Mouse (Mus musculus) CH12.LX (cell line): ENCODE results near the gene Crtc3.

Experiments used
- CHD2 ChIP-seq: IDR thresholded peaks from 2 replicates; pipeline ENCODE4 v1.6.1; 2011; ENCODE audit warnings: low read length, improper control_type of control experiment
- CTCF ChIP-seq, 2 experiments: IDR thresholded peaks in 1 of 2; conservative IDR thresholded peaks in 1 of 2; 2 replicates each; pipeline ENCODE4 v1.5.1; 2011 to 2012; ENCODE audit warnings: low read depth in 2 of 2, low read length in 2 of 2, improper control_type of control experiment in 1 of 2, inconsistent platforms in 1 of 2, mild to moderate bottlenecking in 1 of 2, moderate library complexity in 1 of 2
- EP300 ChIP-seq: IDR thresholded peaks from 2 replicates; pipeline ENCODE4 v1.6.1; 2011; ENCODE audit warnings: low read length, improper control_type of control experiment
- KAT2A ChIP-seq: IDR thresholded peaks from 2 replicates; pipeline ENCODE4 v1.6.1; 2012; ENCODE audit warnings: low read length, improper control_type of control experiment, inconsistent platforms; ENCODE audit not compliant: insufficient replicate concordance
- MAX ChIP-seq: IDR thresholded peaks from 2 replicates; pipeline ENCODE4 v1.6.1; 2011; ENCODE audit warnings: low read length, improper control_type of control experiment
- POLR2A ChIP-seq: IDR thresholded peaks from 2 replicates; pipeline ENCODE4 v1.6.1; 2011; ENCODE audit warnings: low read depth, mild to moderate bottlenecking, improper control_type of control experiment, low read length
- RCOR1 ChIP-seq: conservative IDR thresholded peaks from 2 replicates; pipeline ENCODE4 v1.6.1; 2012; ENCODE audit warnings: low read depth, mild to moderate bottlenecking, inconsistent platforms, low read length, improper control_type of control experiment
- TBP ChIP-seq: conservative IDR thresholded peaks from 2 replicates; pipeline ENCODE4 v1.6.1; 2011; ENCODE audit warnings: low read depth, low read length, improper control_type of control experiment
- TCF12 ChIP-seq: IDR thresholded peaks from 2 replicates; pipeline ENCODE4 v1.6.1; 2014; ENCODE audit warnings: low read depth, mild to moderate bottlenecking, inconsistent platforms, low read length, improper control_type of control experiment

DNA sequence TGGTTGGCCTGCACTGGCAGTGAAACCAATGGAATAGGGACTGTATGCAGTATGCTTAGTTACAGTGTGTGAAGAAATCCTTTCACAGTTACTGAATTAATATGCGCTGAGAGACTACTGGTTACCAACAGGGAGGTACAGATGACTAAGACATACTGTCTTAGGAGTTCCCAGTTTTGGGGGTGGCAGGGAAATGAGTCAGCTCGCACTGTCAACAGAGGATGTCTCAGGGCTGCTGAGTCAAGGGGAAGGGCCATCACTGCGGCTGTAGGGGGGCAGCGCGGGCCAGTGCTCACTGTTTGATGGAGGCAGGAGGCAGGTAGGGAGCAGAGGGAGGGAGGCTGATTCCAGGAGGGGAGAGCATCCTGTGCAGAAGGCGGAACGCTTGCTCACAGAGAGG lies 26.6 kb upstream of the Crtc3 start:
- TF ChIP-seq CTCF (conservative IDR thresholded peaks at IDR 0.05 in 1 of 2, IDR thresholded peaks at IDR 0.05 in 1 of 2; ENCODE audit: low read depth in 2 of 2, low read length in 2 of 2) (no peak), TCF12 (no peak), KAT2A (no peak), EP300 (no peak), TBP (no peak), MAX (no peak), CHD2 (no peak), RCOR1 (no peak), POLR2A (no peak)
